Mouse (Mus musculus): ENCODE results near the gene Haus6.
"Not testable (repeated sequence)": the region's sequence is repeated elsewhere in the genome, so short reads cannot be mapped to it uniquely, and the experiment has no call there.

GRCm38 (mm10) chr4:86648394-86648793, 36.5 kb upstream of the Haus6 start:
- TF ChIP-seq CTCF (IDR thresholded peaks at IDR 0.05; ENCODE audit: control insufficient read depth, insufficient read depth, low read length); POLR2A (IDR thresholded peaks at IDR 0.05; ENCODE audit: borderline replicate concordance, control insufficient read depth, low read depth, low read length): not testable (repeated sequence)
